Mouse (Mus musculus): ENCODE measurements around the gene Irgm1. TPM values are rescaled to one million over a fixed set of nuclear protein-coding genes. Genes with fewer than 3 reads are reported as not detected.

The Irgm1 gene
- total and polyA plus RNA-seq, 3 experiments, result 25.7 to 58.1 (median 49.0) TPM

- Histone ChIP-seq H3K4me3 (replicated peaks in 1 of 3; ENCODE audit: low read depth in 2 of 3, low read length in 2 of 3, poor library complexity in 1 of 3) (no peak overlapping the region), H3K27me3 (replicated peaks) (no peaks in the 10 kb centered on the region), H3K4me2 (ENCODE audit: insufficient read depth, low read depth, poor library complexity, severe bottlenecking) (no peak overlapping the region), H3K9ac (ENCODE audit: insufficient read depth, low read depth) (no peak overlapping the region), H3K4me1 (ENCODE audit: control insufficient read depth in 1 of 2, insufficient read depth in 2 of 2) (peaks cover 2 to 44% of the 10 kb centered on the region in 2 experiments; a peak in 2 of 4 replicates), H3K9me3 (replicated peaks; ENCODE audit: low read length) (no peaks in the 10 kb centered on the region), H3K36me3 (replicated peaks in 1 of 2; ENCODE audit: control insufficient read depth in 1 of 2, insufficient read depth in 1 of 2, low read length in 1 of 2) (peaks cover 0 to 4% of the 10 kb centered on the region in 2 experiments), H3K27ac (ENCODE audit: insufficient read depth, low read depth) (no peak overlapping the region), H3K79me2 (replicated peaks; ENCODE audit: control insufficient read depth, extremely low read depth, insufficient read depth, poor library complexity, severe bottlenecking) (peaks cover 12% of the 10 kb centered on the region)
- in situ Hi-C loops (cut with MboI; ENCODE audit: low pct_ligation_motif_present, low pct_unique_long_range_greater_than_20kb, low sequenced_read_pairs), result loop anchor here (5.0 to 25.0 kb wide), 4 partner anchors 229 to 539 kb away; partner anchors contain the start of genes Mgat1 and Olfr1389
- dilution Hi-C loops (cut with MboI; ENCODE audit: extremely low pct_ligation_motif_present, extremely low pct_unique_long_range_greater_than_20kb, low sequenced_read_pairs), result no loop called here
- TF ChIP-seq TCF12 (IDR thresholded peaks at IDR 0.05; ENCODE audit: low read depth, low read length) (no peak), MXI1 (IDR thresholded peaks at IDR 0.05; ENCODE audit: low read depth, low read length) (no peak), E2F4 (IDR thresholded peaks at IDR 0.05; ENCODE audit: insufficient replicate concordance, low read depth, low read length) (no peak), CTCF (conservative IDR thresholded peaks at IDR 0.05 in 1 of 2, IDR thresholded peaks at IDR 0.05 in 1 of 2; ENCODE audit: low read depth in 2 of 2, low read length in 2 of 2) (no peak), SIN3A (IDR thresholded peaks at IDR 0.05; ENCODE audit: low read length) (0 out of 2 replicates have a peak, but pooled peaks have one; percentile 3)
- no peak for DNase-seq (ENCODE audit: extremely low read depth)
Measured at GRCm38 (mm10) chr11:48873591-48874290, 2.3 kb upstream of the Irgm1 start.

DNA sequence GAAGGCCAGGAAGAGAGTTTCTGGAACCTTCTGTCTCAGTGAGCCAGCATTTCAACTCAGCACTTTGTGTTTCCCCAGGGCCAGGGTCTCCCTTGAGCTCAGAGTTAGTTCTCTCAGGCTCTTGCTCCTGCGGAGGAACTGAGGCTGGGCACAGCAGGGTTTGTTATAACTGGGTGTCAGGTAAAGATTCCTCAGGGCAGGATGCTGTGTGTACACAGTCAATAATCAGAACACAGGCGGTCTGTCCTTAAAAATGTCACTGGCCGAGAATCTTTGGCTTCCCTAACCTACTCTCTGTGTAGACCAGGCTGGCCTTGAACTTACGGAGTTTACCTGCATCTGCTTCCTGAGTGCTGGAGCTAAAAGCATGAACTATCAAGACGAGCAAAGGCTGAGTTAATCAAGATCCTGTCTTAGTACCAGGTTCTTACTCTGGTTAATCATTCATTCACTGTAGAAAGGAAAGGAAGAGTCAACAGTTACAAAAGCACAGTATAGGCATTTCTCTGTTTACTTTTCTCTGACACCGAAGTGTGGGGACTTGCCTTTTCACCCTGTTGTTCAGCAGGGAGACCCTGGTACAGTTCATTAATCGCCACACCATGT is 1.3 kb upstream of the Irgm1 start:
- peak overlapping the region; percentile 93 for H3K4me2 ChIP-seq (ENCODE audit: insufficient read depth, low read depth, poor library complexity, severe bottlenecking)
- peaks cover 0 to 7% of the 10 kb centered on the region in 2 experiments for H3K36me3 ChIP-seq (replicated peaks in 1 of 2; ENCODE audit: control insufficient read depth in 1 of 2, insufficient read depth in 1 of 2, low read length in 1 of 2)
- no peaks in the 10 kb centered on the region for H3K9me3 ChIP-seq (replicated peaks; ENCODE audit: low read length)
- peaks cover 18% of the 10 kb centered on the region for H3K79me2 ChIP-seq (replicated peaks; ENCODE audit: control insufficient read depth, extremely low read depth, insufficient read depth, poor library complexity, severe bottlenecking)
- in situ Hi-C loops (cut with MboI; ENCODE audit: low pct_ligation_motif_present, low pct_unique_long_range_greater_than_20kb, low sequenced_read_pairs), result loop anchor here (5.0 to 25.0 kb wide), 4 partner anchors 230 to 540 kb away; partner anchors contain the start of genes Mgat1 and Olfr1389
- TF ChIP-seq TBP (conservative IDR thresholded peaks at IDR 0.05; ENCODE audit: low read depth, low read length) (peak; percentile 88), BHLHE40 (IDR thresholded peaks at IDR 0.05; ENCODE audit: low read depth, low read length) (no peak)
- peak; percentile 42 for DNase-seq (ENCODE audit: extremely low read depth)
- no peaks in the 10 kb centered on the region for H3K27me3 ChIP-seq (replicated peaks)
- H3K9ac ChIP-seq (ENCODE audit: insufficient read depth, low read depth), result peak overlapping the region; percentile 85
- H3K27ac ChIP-seq (ENCODE audit: insufficient read depth, low read depth), result peak overlapping the region; percentile 46; the same call in 1 of the 2 replicates
- H3K4me3 ChIP-seq (replicated peaks in 1 of 3; ENCODE audit: low read depth in 2 of 3, low read length in 2 of 3, poor library complexity in 1 of 3), result peak overlapping the region in 2 of 3 experiments; percentile 61 to 69
- dilution Hi-C loops (cut with MboI; ENCODE audit: extremely low pct_ligation_motif_present, extremely low pct_unique_long_range_greater_than_20kb, low sequenced_read_pairs), result no loop called here
- peaks cover 2 to 51% of the 10 kb centered on the region in 2 experiments; a peak in 2 of 4 replicates for H3K4me1 ChIP-seq (ENCODE audit: control insufficient read depth in 1 of 2, insufficient read depth in 2 of 2)

- peak overlapping the region; percentile 80 for H3K27ac ChIP-seq (ENCODE audit: insufficient read depth, low read depth)
- H3K79me2 ChIP-seq (replicated peaks; ENCODE audit: control insufficient read depth, extremely low read depth, insufficient read depth, poor library complexity, severe bottlenecking), result peaks cover 25% of the 10 kb centered on the region
- no peaks in the 10 kb centered on the region for H3K9me3 ChIP-seq (replicated peaks; ENCODE audit: low read length)
- peaks cover 2 to 12% of the 10 kb centered on the region in 2 experiments for H3K36me3 ChIP-seq (replicated peaks in 1 of 2; ENCODE audit: control insufficient read depth in 1 of 2, insufficient read depth in 1 of 2, low read length in 1 of 2)
- peaks cover 2 to 55% of the 10 kb centered on the region in 2 experiments; a peak in 2 of 4 replicates for H3K4me1 ChIP-seq (ENCODE audit: control insufficient read depth in 1 of 2, insufficient read depth in 2 of 2)
- no peaks in the 10 kb centered on the region for H3K27me3 ChIP-seq (replicated peaks)
- in situ Hi-C loops (cut with MboI; ENCODE audit: low pct_ligation_motif_present, low pct_unique_long_range_greater_than_20kb, low sequenced_read_pairs), result loop anchor here (5.0 to 25.0 kb wide), 4 partner anchors 230 to 540 kb away; partner anchors contain the start of genes Mgat1 and Olfr1389
- peak overlapping the region; percentile 93 for H3K4me2 ChIP-seq (ENCODE audit: insufficient read depth, low read depth, poor library complexity, severe bottlenecking)
- peak; percentile 59 for DNase-seq (ENCODE audit: extremely low read depth)
- H3K4me3 ChIP-seq (replicated peaks in 1 of 3; ENCODE audit: low read depth in 2 of 3, low read length in 2 of 3, poor library complexity in 1 of 3), result peak overlapping the region; percentile 61 to 69 (median 69)
- peak overlapping the region; percentile 85 for H3K9ac ChIP-seq (ENCODE audit: insufficient read depth, low read depth)
- dilution Hi-C loops (cut with MboI; ENCODE audit: extremely low pct_ligation_motif_present, extremely low pct_unique_long_range_greater_than_20kb, low sequenced_read_pairs), result no loop called here
- TF ChIP-seq MXI1 (IDR thresholded peaks at IDR 0.05; ENCODE audit: low read depth, low read length), result 0 out of 2 replicates have a peak, but pooled peaks have one; percentile 17
- no peak for TF ChIP-seq IRF4 (IDR thresholded peaks at IDR 0.05; ENCODE audit: low read depth, low read length)
- no peak for TF ChIP-seq KAT2A (IDR thresholded peaks at IDR 0.05; ENCODE audit: insufficient replicate concordance, low read length)
- TF ChIP-seq CHD2 (IDR thresholded peaks at IDR 0.05; ENCODE audit: low read length), result no peak
- no peak for TF ChIP-seq MEF2A (IDR thresholded peaks at IDR 0.05; ENCODE audit: borderline replicate concordance, low read depth, low read length)
- TF ChIP-seq ELF1 (IDR thresholded peaks at IDR 0.05; ENCODE audit: low read depth, low read length), result no peak
- no peak for TF ChIP-seq NRF1 (IDR thresholded peaks at IDR 0.05; ENCODE audit: low read depth, low read length)
- no peak; the same call in 1 of the 2 replicates for TF ChIP-seq MAZ (IDR thresholded peaks at IDR 0.05; ENCODE audit: low read depth, low read length)
- no peak for TF ChIP-seq E2F4 (IDR thresholded peaks at IDR 0.05; ENCODE audit: insufficient replicate concordance, low read depth, low read length)
- TF ChIP-seq ZC3H11A (IDR thresholded peaks at IDR 0.05; ENCODE audit: low read depth, low read length), result no peak
- no peak for TF ChIP-seq MAFK (IDR thresholded peaks at IDR 0.05; ENCODE audit: insufficient replicate concordance, low read length)
- 0 out of 2 replicates have a peak, but pooled peaks have one; percentile 10 for TF ChIP-seq NELFE (IDR thresholded peaks at IDR 0.05; ENCODE audit: low read depth, low read length)
- TF ChIP-seq MYC (IDR thresholded peaks at IDR 0.05; ENCODE audit: low read depth, low read length), result 0 out of 2 replicates have a peak, but pooled peaks have one; percentile 40
- 0 out of 2 replicates have a peak, but pooled peaks have one; percentile 26 for TF ChIP-seq TCF12 (IDR thresholded peaks at IDR 0.05; ENCODE audit: low read depth, low read length)
- TF ChIP-seq JUN (IDR thresholded peaks at IDR 0.05; ENCODE audit: insufficient read depth, low read depth, low read length), result no peak
Measured at GRCm38 (mm10) chr11:48871817-48872541, 496 bp upstream of the Irgm1 start.

Measured in CH12.LX (cell line).